Mouse (Mus musculus): ENCODE measurements at regions not wholly inside any gene's neighbourhood (a gene's known extent, or its start where the extent isn't known, plus 50 kb on each side); places are given as distances from the start of the nearest gene placed in this dataset.

- DNase-seq (ENCODE audit: low spot score), result no peak
- Histone ChIP-seq H3K9me3 (ENCODE audit: control insufficient read depth, low read length) (no peaks in the 10 kb centered on the region), H3K27ac (replicated peaks; ENCODE audit: low read depth, low read length) (no peak overlapping the region), H3K4me1 (ENCODE audit: control insufficient read depth, insufficient read depth, low read length) (no peaks in the 10 kb centered on the region), H3K9ac (ENCODE audit: low read length) (no peak overlapping the region), H3K4me3 (ENCODE audit: low read depth, low read length) (no peak overlapping the region), H3K4me2 (ENCODE audit: low read depth, severe bottlenecking) (no peak overlapping the region), H3K27me3 (ENCODE audit: control insufficient read depth, insufficient read depth, low read length) (no peaks in the 10 kb centered on the region), H3K36me3 (ENCODE audit: control insufficient read depth, insufficient read depth, low read length) (no peaks in the 10 kb centered on the region)
- no peak for ATAC-seq (ENCODE audit: insufficient number of reproducible peaks, low FRiP score, low TSS enrichment, low read depth)
- WGBS, result 6% methylated on average over 2 of the region's 2 CpGs
These were observed 155.3 kb downstream of the Tox3 start for GRCm38 (mm10) chr8:90192856-90193255.

GRCm38 (mm10) chr8:90182807-90183206 lies 165.3 kb downstream of the Tox3 start:
- WGBS, result 73% methylated on average over 6 of the region's 6 CpGs
- ATAC-seq (ENCODE audit: insufficient number of reproducible peaks, low FRiP score, low TSS enrichment, low read depth) (no peak), DNase-seq (ENCODE audit: low spot score) (no peak)
- Histone ChIP-seq H3K4me1 (ENCODE audit: control insufficient read depth, insufficient read depth, low read length) (no peaks in the 10 kb centered on the region), H3K4me2 (ENCODE audit: low read depth, severe bottlenecking) (no peak overlapping the region), H3K4me3 (ENCODE audit: low read depth, low read length) (no peak overlapping the region), H3K9me3 (ENCODE audit: control insufficient read depth, low read length) (no peaks in the 10 kb centered on the region), H3K36me3 (ENCODE audit: control insufficient read depth, insufficient read depth, low read length) (no peaks in the 10 kb centered on the region), H3K27me3 (ENCODE audit: control insufficient read depth, insufficient read depth, low read length) (no peaks in the 10 kb centered on the region), H3K9ac (ENCODE audit: low read length) (no peak overlapping the region), H3K27ac (replicated peaks; ENCODE audit: low read depth, low read length) (no peak overlapping the region)

- DNase-seq (ENCODE audit: low spot score), result no peak
- 62% methylated on average over 7 of the region's 7 CpGs for WGBS
These were observed 171.4 kb downstream of the Tox3 start for GRCm38 (mm10) chr8:90176771-90177170.

GRCm38 (mm10) chr8:90176335-90176734 lies 171.8 kb downstream of the Tox3 start:
- no peak overlapping the region for H3K27ac ChIP-seq (replicated peaks; ENCODE audit: low read depth, low read length)
- no peak for ATAC-seq (ENCODE audit: insufficient number of reproducible peaks, low FRiP score, low TSS enrichment, low read depth)
- H3K4me3 ChIP-seq (ENCODE audit: low read depth, low read length), result no peak overlapping the region
- no peak overlapping the region for H3K4me2 ChIP-seq (ENCODE audit: low read depth, severe bottlenecking)
- 38% methylated on average over 9 of the region's 9 CpGs for WGBS
- no peaks in the 10 kb centered on the region for H3K4me1 ChIP-seq (ENCODE audit: control insufficient read depth, insufficient read depth, low read length)
- H3K27me3 ChIP-seq (ENCODE audit: control insufficient read depth, insufficient read depth, low read length), result no peaks in the 10 kb centered on the region
- DNase-seq (ENCODE audit: low spot score), result no peak
- no peak overlapping the region for H3K9ac ChIP-seq (ENCODE audit: low read length)
- no peaks in the 10 kb centered on the region for H3K9me3 ChIP-seq (ENCODE audit: control insufficient read depth, low read length)
- no peaks in the 10 kb centered on the region for H3K36me3 ChIP-seq (ENCODE audit: control insufficient read depth, insufficient read depth, low read length)

More at GRCm38 (mm10) chr8:90176771-90177170, 171.4 kb downstream of the Tox3 start:
- H3K27ac ChIP-seq (replicated peaks; ENCODE audit: low read depth, low read length), result no peak overlapping the region
- H3K4me3 ChIP-seq (ENCODE audit: low read depth, low read length), result no peak overlapping the region
- no peaks in the 10 kb centered on the region for H3K9me3 ChIP-seq (ENCODE audit: control insufficient read depth, low read length)
- H3K4me1 ChIP-seq (ENCODE audit: control insufficient read depth, insufficient read depth, low read length), result no peaks in the 10 kb centered on the region
- no peaks in the 10 kb centered on the region for H3K27me3 ChIP-seq (ENCODE audit: control insufficient read depth, insufficient read depth, low read length)
- ATAC-seq (ENCODE audit: insufficient number of reproducible peaks, low FRiP score, low TSS enrichment, low read depth), result no peak
- no peak overlapping the region for H3K9ac ChIP-seq (ENCODE audit: low read length)
- no peak overlapping the region for H3K4me2 ChIP-seq (ENCODE audit: low read depth, severe bottlenecking)
- H3K36me3 ChIP-seq (ENCODE audit: control insufficient read depth, insufficient read depth, low read length), result no peaks in the 10 kb centered on the region

- Histone ChIP-seq H3K27ac (replicated peaks; ENCODE audit: low read depth, low read length) (no peak overlapping the region), H3K4me3 (ENCODE audit: low read depth, low read length) (no peak overlapping the region), H3K4me1 (ENCODE audit: control insufficient read depth, insufficient read depth, low read length) (no peaks in the 10 kb centered on the region), H3K9me3 (ENCODE audit: control insufficient read depth, low read length) (no peaks in the 10 kb centered on the region), H3K27me3 (ENCODE audit: control insufficient read depth, insufficient read depth, low read length) (no peaks in the 10 kb centered on the region), H3K9ac (ENCODE audit: low read length) (no peak overlapping the region), H3K4me2 (ENCODE audit: low read depth, severe bottlenecking) (no peak overlapping the region), H3K36me3 (ENCODE audit: control insufficient read depth, insufficient read depth, low read length) (no peaks in the 10 kb centered on the region)
- DNase-seq (ENCODE audit: low spot score), result no peak
- WGBS, result 86% methylated on average over 2 of the region's 2 CpGs
- no peak for ATAC-seq (ENCODE audit: insufficient number of reproducible peaks, low FRiP score, low TSS enrichment, low read depth)
These were observed 181.5 kb downstream of the Tox3 start for GRCm38 (mm10) chr8:90166639-90167038.

- H3K4me3 ChIP-seq (ENCODE audit: low read depth, low read length), result no peak overlapping the region
- H3K27ac ChIP-seq (replicated peaks; ENCODE audit: low read depth, low read length), result no peak overlapping the region
- no peak for ATAC-seq (ENCODE audit: insufficient number of reproducible peaks, low FRiP score, low TSS enrichment, low read depth)
- H3K9me3 ChIP-seq (ENCODE audit: control insufficient read depth, low read length), result no peaks in the 10 kb centered on the region
- H3K4me2 ChIP-seq (ENCODE audit: low read depth, severe bottlenecking), result no peak overlapping the region
- no peak overlapping the region for H3K9ac ChIP-seq (ENCODE audit: low read length)
- 85% methylated on average over 5 of the region's 5 CpGs for WGBS
- no peaks in the 10 kb centered on the region for H3K4me1 ChIP-seq (ENCODE audit: control insufficient read depth, insufficient read depth, low read length)
- DNase-seq (ENCODE audit: low spot score), result no peak
- H3K27me3 ChIP-seq (ENCODE audit: control insufficient read depth, insufficient read depth, low read length), result no peaks in the 10 kb centered on the region
- H3K36me3 ChIP-seq (ENCODE audit: control insufficient read depth, insufficient read depth, low read length), result no peaks in the 10 kb centered on the region
These were observed 196.7 kb downstream of the Tox3 start for GRCm38 (mm10) chr8:90151477-90151876.

- Histone ChIP-seq H3K9ac (ENCODE audit: low read length) (no peak overlapping the region), H3K4me2 (ENCODE audit: low read depth, severe bottlenecking) (no peak overlapping the region), H3K27me3 (ENCODE audit: control insufficient read depth, insufficient read depth, low read length) (no peaks in the 10 kb centered on the region), H3K4me1 (ENCODE audit: control insufficient read depth, insufficient read depth, low read length) (no peaks in the 10 kb centered on the region), H3K27ac (replicated peaks; ENCODE audit: low read depth, low read length) (no peak overlapping the region), H3K4me3 (ENCODE audit: low read depth, low read length) (no peak overlapping the region), H3K36me3 (ENCODE audit: control insufficient read depth, insufficient read depth, low read length) (no peaks in the 10 kb centered on the region), H3K9me3 (ENCODE audit: control insufficient read depth, low read length) (no peaks in the 10 kb centered on the region)
- no peak for DNase-seq (ENCODE audit: low spot score)
- WGBS, result 79% methylated on average over 6 of the region's 6 CpGs
- no peak for ATAC-seq (ENCODE audit: insufficient number of reproducible peaks, low FRiP score, low TSS enrichment, low read depth)
These were observed 198.2 kb downstream of the Tox3 start for GRCm38 (mm10) chr8:90149903-90150302.

GRCm38 (mm10) chr8:90134626-90135025 lies 213.5 kb downstream of the Tox3 start:
- Histone ChIP-seq H3K4me1 (ENCODE audit: control insufficient read depth, insufficient read depth, low read length) (no peaks in the 10 kb centered on the region), H3K9me3 (ENCODE audit: control insufficient read depth, low read length) (no peaks in the 10 kb centered on the region), H3K27ac (replicated peaks; ENCODE audit: low read depth, low read length) (no peak overlapping the region), H3K4me2 (ENCODE audit: low read depth, severe bottlenecking) (no peak overlapping the region), H3K4me3 (ENCODE audit: low read depth, low read length) (no peak overlapping the region), H3K36me3 (ENCODE audit: control insufficient read depth, insufficient read depth, low read length) (no peaks in the 10 kb centered on the region), H3K9ac (ENCODE audit: low read length) (no peak overlapping the region), H3K27me3 (ENCODE audit: control insufficient read depth, insufficient read depth, low read length) (no peaks in the 10 kb centered on the region)
- no peak for ATAC-seq (ENCODE audit: insufficient number of reproducible peaks, low FRiP score, low TSS enrichment, low read depth)
- 89% methylated on average over 5 of the region's 5 CpGs for WGBS
- DNase-seq (ENCODE audit: low spot score), result no peak

GRCm38 (mm10) chr8:90130704-90131267 lies 217.4 kb downstream of the Tox3 start:
- Histone ChIP-seq H3K9me3 (ENCODE audit: control insufficient read depth, low read length) (no peaks in the 10 kb centered on the region), H3K9ac (ENCODE audit: low read length) (no peak overlapping the region), H3K4me3 (ENCODE audit: low read depth, low read length) (no peak overlapping the region), H3K27ac (replicated peaks; ENCODE audit: low read depth, low read length) (no peak overlapping the region), H3K36me3 (ENCODE audit: control insufficient read depth, insufficient read depth, low read length) (no peaks in the 10 kb centered on the region), H3K4me1 (ENCODE audit: control insufficient read depth, insufficient read depth, low read length) (no peaks in the 10 kb centered on the region), H3K27me3 (ENCODE audit: control insufficient read depth, insufficient read depth, low read length) (no peaks in the 10 kb centered on the region), H3K4me2 (ENCODE audit: low read depth, severe bottlenecking) (no peak overlapping the region)
- ATAC-seq (ENCODE audit: insufficient number of reproducible peaks, low FRiP score, low TSS enrichment, low read depth) (no peak), DNase-seq (ENCODE audit: low spot score) (no peak)
- WGBS, result 86% methylated on average over 5 of the region's 5 CpGs
